Comparison of ENCODE assay signal across 11 mouse cellular contexts in genomic region chr15:97838395-97838794, GRCm38 (mm10). TPM values are rescaled to one million over a fixed set of nuclear protein-coding genes. Genes with fewer than 3 reads are reported as not detected.
A peak's percentile ranks its signal among the peaks of the same experiment; 100 is the strongest.
DNase-seq lines count a peak whose midpoint lies in the region; ATAC-seq and TF ChIP-seq lines count a peak whose summit lies in the region.
"Had no signal": no experiment of that assay in that cellular context is flagged by ENCODE, and none has a peak within 500 bp of the region (broad histone marks: within the 10 kb centered on the region; RNA-seq: fewer than 3 reads in every experiment).

No protein-coding gene starts in this region.

- no peaks in the 10 kb centered on the region for H3K27me3 ChIP-seq in kidney, embryonic 15.5 days
- H3K27me3 ChIP-seq in MEL (ENCODE audit: control insufficient read depth in 1 of 2, insufficient read depth in 2 of 2, low read length in 2 of 2) = no peaks in the 10 kb centered on the region
- H3K27me3 ChIP-seq: limb, embryonic 12.5 days had no signal

- no peak for TF ChIP-seq POLR2A in MEL (IDR thresholded peaks at IDR 0.05; ENCODE audit: control insufficient read depth in 1 of 2, insufficient read depth in 1 of 2, low read depth in 1 of 2, low read length in 2 of 2, poor library complexity in 1 of 2)

- 68% methylated on average over 4 of the region's 4 CpGs for WGBS in kidney, embryonic 15.5 days

- peak; percentile 67 for DNase-seq in gastrocnemius, adult 2 months
- DNase-seq in gastrocnemius, adult 18-20 months (ENCODE audit: low spot score) = no peak
- DNase-seq in kidney, postnatal 36 days = no peak
- no peak for DNase-seq in MEL (ENCODE audit: low read depth, low spot score)
- DNase-seq in kidney, postnatal 10 days = peak; percentile 44
- DNase-seq in left cerebral cortex, adult 9 months (ENCODE audit: low spot score in 2 of 2) = no peak
- DNase-seq: adrenal gland, postnatal 14 days had no signal

- H3K4me1 ChIP-seq in kidney, embryonic 15.5 days = peaks cover 60% of the 10 kb centered on the region
- peaks cover 39 to 73% of the 10 kb centered on the region in 2 experiments for H3K4me1 ChIP-seq in MEL (ENCODE audit: control insufficient read depth in 1 of 2, insufficient read depth in 2 of 2, low read length in 2 of 2)

- H3K4me3 ChIP-seq in gastrocnemius, adult 2 months = no peak overlapping the region
- H3K4me3 ChIP-seq in kidney, embryonic 15.5 days (replicated peaks) = no peak overlapping the region
- no peak overlapping the region; a peak in 1 of 4 replicates for H3K4me3 ChIP-seq in MEL (ENCODE audit: control insufficient read depth in 1 of 2, insufficient read depth in 1 of 2, low read depth in 2 of 2, low read length in 2 of 2)
- H3K4me3 ChIP-seq: hindbrain, embryonic 13.5 days; limb, embryonic 12.5 days had no signal

- no peaks in the 10 kb centered on the region for H3K9me3 ChIP-seq in kidney, embryonic 15.5 days (replicated peaks)
- no peaks in the 10 kb centered on the region for H3K9me3 ChIP-seq in MEL (replicated peaks; ENCODE audit: insufficient read depth, low read length)
- H3K9me3 ChIP-seq: hindbrain, embryonic 13.5 days; limb, embryonic 12.5 days had no signal

- peaks cover 98% of the 10 kb centered on the region for H3K79me2 ChIP-seq in MEL (ENCODE audit: control insufficient read depth, insufficient read depth, low read length, poor library complexity)

- no peak for TF ChIP-seq CTCF in gastrocnemius, adult 2 months (IDR thresholded peaks at IDR 0.05)
- no peak for TF ChIP-seq CTCF in MEL (IDR thresholded peaks at IDR 0.05 in 2 of 3, conservative IDR thresholded peaks at IDR 0.05 in 1 of 3; ENCODE audit: control insufficient read depth in 1 of 3, insufficient read depth in 1 of 3, low read depth in 2 of 3, low read length in 3 of 3, poor library complexity in 1 of 3, severe bottlenecking in 1 of 3)

- no peak for TF ChIP-seq EP300 in MEL (IDR thresholded peaks at IDR 0.05; ENCODE audit: low read depth in 1 of 2, low read length in 2 of 2)

- H3K4me2 ChIP-seq in kidney, embryonic 15.5 days = no peak overlapping the region
- H3K4me2 ChIP-seq: hindbrain, embryonic 13.5 days; limb, embryonic 12.5 days had no signal

- no peak for ATAC-seq in kidney, embryonic 15.5 days (replicated peaks; ENCODE audit: low FRiP score)
- no peak for ATAC-seq in inflammation-experienced regulatory T-cells, adult 6 months

- no peak for TF ChIP-seq RAD21 in MEL (IDR thresholded peaks at IDR 0.05; ENCODE audit: low read depth, low read length)

- H3K36me3 ChIP-seq in kidney, embryonic 15.5 days = no peaks in the 10 kb centered on the region
- peaks cover 25 to 68% of the 10 kb centered on the region in 2 experiments for H3K36me3 ChIP-seq in MEL (ENCODE audit: control insufficient read depth in 1 of 2, insufficient read depth in 2 of 2, low read length in 2 of 2)
- H3K36me3 ChIP-seq: hindbrain, embryonic 13.5 days; limb, embryonic 12.5 days had no signal

- intact Hi-C loops in gastrocnemius, adult 2 months (cut with DNase I) = no loop called here

- H3K27ac ChIP-seq in gastrocnemius, adult 2 months = peak overlapping the region; percentile 81
- peak overlapping the region; percentile 80 for H3K27ac ChIP-seq in kidney, embryonic 15.5 days
- peak overlapping the region; percentile 65 for H3K27ac ChIP-seq in MEL (ENCODE audit: control insufficient read depth, low read depth, low read length)
- H3K27ac ChIP-seq: hindbrain, embryonic 13.5 days; limb, embryonic 12.5 days had no signal

- no peak overlapping the region for H3K9ac ChIP-seq in kidney, embryonic 15.5 days
- H3K9ac ChIP-seq in MEL (ENCODE audit: control insufficient read depth, low read depth, low read length, poor library complexity, severe bottlenecking) = peak overlapping the region; percentile 9
- H3K9ac ChIP-seq: hindbrain, embryonic 13.5 days; limb, embryonic 12.5 days had no signal

TF ChIP-seq in MEL, 35 proteins besides CTCF, POLR2A, EP300 and RAD21:
- no peak for TF ChIP-seq MYC (IDR thresholded peaks at IDR 0.05; ENCODE audit: low read depth, low read length)
- no peak for TF ChIP-seq MAFK (IDR thresholded peaks at IDR 0.05; ENCODE audit: borderline replicate concordance, low read depth, low read length)
- TF ChIP-seq POLR2AphosphoS2 (IDR thresholded peaks at IDR 0.05; ENCODE audit: low read length) = no peak
- no peak for TF ChIP-seq ZMIZ1 (IDR thresholded peaks at IDR 0.05; ENCODE audit: low read depth, low read length)
- no peak for TF ChIP-seq GABPA (IDR thresholded peaks at IDR 0.05; ENCODE audit: low read depth, low read length)
- no peak for TF ChIP-seq MEF2A (IDR thresholded peaks at IDR 0.05; ENCODE audit: extremely low read depth, insufficient replicate concordance, low read depth, low read length, poor library complexity, severe bottlenecking)
- TF ChIP-seq TBP (IDR thresholded peaks at IDR 0.05; ENCODE audit: low read depth, low read length) = no peak
- no peak for TF ChIP-seq MAZ (IDR thresholded peaks at IDR 0.05; ENCODE audit: low read depth, low read length)
- no peak for TF ChIP-seq JUND (IDR thresholded peaks at IDR 0.05; ENCODE audit: low read depth, low read length)
- no peak for TF ChIP-seq TAL1 (IDR thresholded peaks at IDR 0.05; ENCODE audit: low read length)

RNA-seq across cellular contexts. Expression of gene Hdac7, which starts 5.9 kb away (rescaled TPM):
- total RNA-seq in gastrocnemius, adult 2 months (2021) = 10 to 100 TPM; 10.2 to 11.6 TPM
- 10 to 100 TPM in 1 of 2 experiments, 1 to 10 TPM in 1; 6.2 to 10.3 TPM for total RNA-seq in gastrocnemius, adult 18-20 months (2021)
- 29.9 and 35.2 TPM in 2 replicates for polyA plus RNA-seq in kidney, embryonic 15.5 days (2015; fragmentation: Nextera tagmentation; extraction: Ambion mirVana)
- 100 and 102 TPM in 2 replicates for total RNA-seq in MEL (2012; rRNA removed)
- polyA plus RNA-seq in MEL (2012; ENCODE audit: insufficient read depth in 1 of 2, insufficient read length in 2 of 2, low read depth in 1 of 2, low replicate concordance in 2 of 2, missing spikeins in 1 of 2) = 100 to 1,000 TPM in 1 of 2 experiments, not detected in 1; 389 TPM
- polyA plus RNA-seq in inflammation-experienced regulatory T-cells, adult 6 months (2017; shearing (Covaris generic)) = 10 to 100 TPM; 47.2 to 80.6 (median 77.9) TPM

Comparison
In these comparisons a context has a peak if more than half of its experiments do, and no peak if none do; other contexts are left out.
1. DNase-seq: peak in gastrocnemius, adult 2 months (single experiment) and kidney, postnatal 10 days (single experiment); none in gastrocnemius, adult 18-20 months (single experiment), kidney, postnatal 36 days (0 of 2), MEL (single experiment) and left cerebral cortex, adult 9 months (0 of 2).
2. Peak in every context shown above with its lines, with median percentiles within 50 percentile points of each other: H3K27ac ChIP-seq.